Mouse (Mus musculus) left cerebral cortex, postnatal 25 days (tissue): ENCODE results near the gene Ttc39a. TPM values are rescaled to one million over a fixed set of nuclear protein-coding genes. Genes with fewer than 3 reads are reported as not detected.

Source experiments
- DNase-seq, 2 experiments: peaks; one replicate each; pipeline ENCODE4 v3.0.0; 2022; ENCODE audit warnings: low spot score in 2 of 2, mixed read lengths in 1 of 2
- intact Hi-C: fragments of 180-260 bp; cut with DNase I; formaldehyde crosslinking; loops from one replicate; pipeline ENCODE4 v1.15.1; 2025
- total RNA-seq, 2 experiments: library from RNA; stranded (reverse); gene quantifications; 2 replicates each; pipeline ENCODE4 v1.2.3; 2021

Gene Ttc39a
- total RNA-seq, 2 experiments from 2014 or later = 2.0 to 3.9 TPM

DNA sequence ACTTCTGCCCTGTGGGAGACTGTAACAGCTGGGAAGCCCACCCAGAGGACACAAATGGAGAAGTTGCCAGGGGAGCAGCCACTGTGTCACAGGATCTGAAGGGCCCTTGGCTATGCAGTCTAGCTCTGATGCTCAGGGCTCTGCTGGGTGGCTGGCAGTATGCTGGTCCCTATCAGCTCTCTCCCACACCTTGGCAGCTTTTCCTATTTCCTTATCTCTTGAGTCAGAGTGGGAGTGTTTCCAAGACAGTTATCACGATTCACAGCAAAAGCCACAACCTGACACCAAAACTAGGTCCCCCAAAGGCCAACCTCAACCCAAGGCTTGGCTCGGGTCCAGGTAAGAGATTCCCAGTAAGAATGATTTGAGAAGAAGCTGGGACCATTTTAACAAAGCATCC is 39.0 kb downstream of the Ttc39a start:
- no peak for DNase-seq
- intact Hi-C loops = no loop called here

GRCm38 (mm10) chr4:109445956-109446355 is 39.5 kb downstream of the Ttc39a start:
- intact Hi-C loops = no loop called here
- no peak for DNase-seq

- DNase-seq = no peak
- intact Hi-C loops = no loop called here
These were observed 42.1 kb downstream of the Ttc39a start for GRCm38 (mm10) chr4:109448531-109448930.

GRCm38 (mm10) chr4:109456821-109457220 is 50.4 kb downstream of the Ttc39a start:
- no peak for DNase-seq
- intact Hi-C loops = no loop called here

DNA sequence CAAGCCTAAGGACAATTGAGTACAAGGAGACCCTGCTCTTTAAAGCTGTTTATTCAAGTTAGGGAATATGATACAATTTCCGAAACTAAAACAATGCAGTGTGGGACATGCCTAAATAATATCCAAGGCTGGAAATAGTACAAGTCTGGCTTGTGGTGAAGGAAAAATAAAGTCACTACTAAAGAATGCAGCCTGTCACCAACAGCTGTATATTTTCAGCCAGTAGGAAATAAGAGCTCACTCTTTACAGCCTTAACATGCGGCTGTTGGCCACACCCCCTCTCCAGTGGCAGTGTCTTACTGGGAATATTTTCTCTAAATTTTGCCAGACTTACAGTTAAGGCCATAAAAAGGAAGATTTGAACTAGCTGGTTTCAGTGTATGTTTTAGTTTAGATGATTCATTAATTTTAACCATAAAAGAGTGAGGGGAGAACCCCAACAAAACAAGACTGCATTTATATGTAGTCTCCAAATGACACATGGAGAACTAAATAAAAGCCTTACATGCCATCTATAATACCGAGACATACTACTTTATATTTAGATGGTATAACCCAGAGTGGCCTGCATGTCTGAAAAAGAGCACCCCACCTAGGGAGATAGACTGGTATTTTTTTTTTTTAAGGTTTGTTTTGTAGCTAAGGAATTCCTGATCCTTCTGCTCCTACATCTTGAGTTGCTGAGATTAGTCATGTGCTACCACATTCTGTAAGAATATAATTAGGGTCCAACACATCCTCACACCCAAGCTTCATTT is 54.2 kb downstream of the Ttc39a start:
- no peak for DNase-seq
- intact Hi-C loops = no loop called here

DNA sequence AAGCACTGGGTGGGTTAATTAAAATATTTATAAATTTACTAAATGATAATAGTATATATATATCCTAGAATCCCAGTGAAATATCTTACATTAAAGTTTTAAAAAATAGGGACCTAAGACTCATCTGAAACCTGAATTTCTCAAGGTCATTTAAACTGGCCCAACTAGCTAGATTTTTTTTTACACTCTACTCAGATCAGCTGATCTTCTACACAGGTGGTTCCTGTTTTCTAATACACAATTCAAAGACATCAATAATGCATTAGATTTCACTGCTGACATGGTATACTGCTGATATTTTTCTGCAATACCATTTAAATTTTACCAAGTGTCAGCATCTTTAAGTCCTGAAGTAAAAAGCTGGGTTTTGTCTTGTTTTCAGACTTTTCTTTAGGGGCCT is 57.5 kb downstream of the Ttc39a start:
- intact Hi-C loops = no loop called here
- no peak for DNase-seq

DNA sequence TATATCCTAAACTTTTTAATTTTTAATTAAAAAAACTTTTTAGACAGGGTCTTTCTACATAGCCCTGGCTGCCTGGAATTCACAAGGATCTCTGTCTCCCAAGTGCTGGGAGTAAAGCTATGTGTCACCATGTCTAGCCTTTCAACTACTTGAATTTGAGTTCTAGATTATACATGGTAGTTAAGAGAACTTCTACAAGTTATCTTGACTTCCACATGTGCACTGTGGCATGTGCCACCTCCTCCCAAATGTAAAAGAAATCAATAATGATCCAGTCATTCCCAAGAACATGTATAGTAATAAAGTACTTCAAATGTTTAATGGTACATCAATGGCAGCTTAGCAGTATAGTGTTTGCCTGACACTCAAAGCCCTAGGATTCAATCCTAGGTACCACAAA is 61.3 kb downstream of the Ttc39a start:
- intact Hi-C loops = no loop called here
- no peak for DNase-seq

DNA sequence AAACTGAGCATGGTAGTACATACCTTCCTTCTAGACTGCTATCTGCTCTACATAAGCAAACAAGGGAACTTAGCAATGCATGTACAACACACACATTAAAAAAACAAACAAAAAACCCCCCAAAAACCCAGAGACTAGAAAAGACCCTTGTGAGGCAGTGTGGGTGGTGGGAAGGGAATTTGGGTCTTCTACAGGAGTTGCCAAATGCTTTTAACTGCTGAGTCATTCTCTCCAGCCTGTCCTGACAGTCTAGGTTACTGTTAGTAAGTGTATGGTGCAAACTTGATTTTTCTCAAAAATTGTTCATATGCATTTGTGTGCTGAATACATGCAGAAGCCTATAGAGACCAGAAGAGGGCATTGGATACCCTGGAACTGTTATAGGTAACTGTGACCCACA is 65.2 kb downstream of the Ttc39a start:
- intact Hi-C loops = no loop called here
- no peak for DNase-seq

- intact Hi-C loops = no loop called here
These were observed 66.1 kb downstream of the Ttc39a start for GRCm38 (mm10) chr4:109472566-109472965.

DNA sequence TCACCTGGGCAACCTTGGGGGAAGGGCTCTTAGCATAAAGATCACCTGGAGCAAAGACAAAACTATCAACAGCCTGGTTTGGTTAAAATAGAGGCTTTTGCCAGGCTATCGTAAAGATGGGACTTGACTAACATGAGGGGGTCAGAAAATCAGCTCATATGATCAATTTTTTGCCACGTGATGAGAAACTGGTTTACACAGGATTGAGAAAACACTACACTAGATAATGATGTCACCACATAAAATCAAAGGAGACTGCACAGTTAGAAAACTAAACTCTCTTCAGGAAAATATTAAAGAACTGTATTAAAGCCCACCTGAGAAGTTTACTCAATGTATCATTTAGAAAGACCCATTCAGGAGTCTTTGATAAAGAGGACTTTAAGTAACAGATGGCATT is 68.7 kb downstream of the Ttc39a start:
- no peak for DNase-seq
- intact Hi-C loops = no loop called here

More at GRCm38 (mm10) chr4:109472566-109472965, 66.1 kb downstream of the Ttc39a start:
- DNase-seq = no peak

GRCm38 (mm10) chr4:109475577-109476553 is 69.4 kb downstream of the Ttc39a start:
- intact Hi-C loops = no loop called here
- DNase-seq = peak; percentile 32 to 33

- intact Hi-C loops = no loop called here
- peak; percentile 93 for DNase-seq
These were observed 70.2 kb downstream of the Ttc39a start for GRCm38 (mm10) chr4:109476554-109477014.

DNA sequence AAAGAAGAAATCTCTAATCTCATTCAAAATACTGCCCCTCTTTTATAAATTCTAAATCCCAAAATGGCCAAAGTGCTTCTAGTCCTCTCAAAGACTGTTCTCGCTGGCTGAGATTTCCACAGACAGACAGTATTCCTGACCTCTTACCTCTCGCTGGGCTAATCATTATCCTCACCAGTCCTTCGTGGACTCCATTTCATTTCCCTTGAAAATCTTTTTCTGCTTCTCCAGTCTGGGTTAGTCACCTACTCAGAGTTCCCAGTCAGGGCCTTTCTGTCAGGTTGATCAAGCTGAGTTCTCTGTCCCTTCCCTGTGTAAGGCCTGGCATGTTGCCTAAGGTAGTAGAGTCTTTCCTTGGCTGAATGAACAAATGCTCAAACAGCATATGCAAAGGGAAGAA is 71.0 kb downstream of the Ttc39a start:
- intact Hi-C loops = no loop called here

GRCm38 (mm10) chr4:109481424-109481823 is 75.0 kb downstream of the Ttc39a start:
- intact Hi-C loops = loop anchor here (2.0 kb wide), 1 partner anchor 23 kb away; no protein-coding TSS in a partner anchor
- DNase-seq = no peak

More for the DNA sequence above, 71.0 kb downstream of the Ttc39a start:
- DNase-seq = no peak

DNA sequence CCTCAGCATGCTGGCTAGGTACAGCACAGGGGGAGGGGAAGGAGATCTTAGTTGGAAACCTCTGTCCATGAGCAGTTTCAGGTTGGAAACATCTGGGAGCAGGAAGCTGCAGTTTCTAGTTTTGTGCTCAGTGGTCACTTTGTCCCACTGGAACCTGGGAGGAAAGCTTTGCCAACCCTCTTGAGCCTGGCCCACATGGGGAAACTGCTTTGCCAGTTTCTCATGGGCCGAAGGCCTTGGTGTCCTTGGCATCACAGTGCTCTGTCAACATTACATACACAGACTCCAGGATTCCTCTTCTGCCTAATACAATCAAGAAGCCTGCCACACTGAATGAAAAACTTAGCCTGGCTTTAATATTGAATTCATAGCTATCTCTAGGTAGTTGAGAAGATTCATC is 76.3 kb downstream of the Ttc39a start:
- intact Hi-C loops = no loop called here
- DNase-seq = no peak

GRCm38 (mm10) chr4:109484621-109485020 is 78.2 kb downstream of the Ttc39a start, which contains the start of gene Rnf11:
Rnf11 (minus strand) TSS chr4:109484728.
- intact Hi-C loops = no loop called here
- no peak for DNase-seq

- intact Hi-C loops = no loop called here
- DNase-seq = no peak
These were observed 82.4 kb downstream of the Ttc39a start for GRCm38 (mm10) chr4:109488812-109489211.

- DNase-seq = no peak
- intact Hi-C loops = no loop called here
These were observed 87.2 kb downstream of the Ttc39a start for GRCm38 (mm10) chr4:109493581-109493980.
